Mouse (Mus musculus) monocyte, adult 5-6 weeks (primary cell): Measurements from ENCODE around the gene Krt8. TPM values are rescaled to one million over a fixed set of nuclear protein-coding genes. Genes with fewer than 3 reads are reported as not detected.
"Not testable (repeated sequence)": the region's sequence is repeated elsewhere in the genome, so short reads cannot be mapped to it uniquely, and the experiment has no call there.

Experiments used
- ATAC-seq: fragments of 153-309, 156-312 bp; replicated peaks from 2 replicates; pipeline ENCODE4 v1.8.0; 2017; ENCODE audit warnings: mild to moderate bottlenecking; ENCODE audit not compliant: low TSS enrichment, insufficient number of reproducible peaks, severe bottlenecking, poor library complexity, low FRiP score
- total RNA-seq: library from RNA; stranded (forward); fragments of 200-1000, 200-491, 200-594 nt; gene quantifications from 3 replicates; pipeline ENCODE4 v1.2.3, GENCODE M21; 2017

Krt8 gene
- total RNA-seq, 1 experiment from 2014 or later, result 0.19 TPM

DNA sequence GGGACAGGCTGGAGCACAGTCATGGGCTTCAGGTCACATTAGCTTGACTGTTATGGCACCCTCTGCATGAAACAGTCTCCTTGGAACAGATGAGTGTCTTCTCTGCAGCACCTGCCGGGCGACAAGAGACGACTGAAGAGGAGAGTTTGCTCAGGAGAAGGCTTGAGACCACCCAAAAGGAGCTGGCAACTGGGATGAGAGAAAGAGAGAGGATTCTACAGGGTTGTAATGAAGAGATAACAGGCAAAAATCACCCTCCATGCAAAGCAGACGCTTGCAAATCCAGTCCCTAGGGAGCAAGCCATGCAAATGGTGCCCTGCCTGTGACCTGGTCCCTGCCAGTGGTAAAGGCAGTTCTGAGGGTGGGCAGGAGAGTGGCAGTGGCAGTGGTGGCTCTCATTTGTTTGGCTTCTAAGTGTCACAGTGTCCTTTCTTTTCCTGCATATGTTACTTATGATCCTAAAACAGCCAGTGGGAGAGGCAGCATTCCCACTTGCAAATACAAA lies 8.0 kb upstream of the Krt8 start:
- ATAC-seq, result no peak

DNA sequence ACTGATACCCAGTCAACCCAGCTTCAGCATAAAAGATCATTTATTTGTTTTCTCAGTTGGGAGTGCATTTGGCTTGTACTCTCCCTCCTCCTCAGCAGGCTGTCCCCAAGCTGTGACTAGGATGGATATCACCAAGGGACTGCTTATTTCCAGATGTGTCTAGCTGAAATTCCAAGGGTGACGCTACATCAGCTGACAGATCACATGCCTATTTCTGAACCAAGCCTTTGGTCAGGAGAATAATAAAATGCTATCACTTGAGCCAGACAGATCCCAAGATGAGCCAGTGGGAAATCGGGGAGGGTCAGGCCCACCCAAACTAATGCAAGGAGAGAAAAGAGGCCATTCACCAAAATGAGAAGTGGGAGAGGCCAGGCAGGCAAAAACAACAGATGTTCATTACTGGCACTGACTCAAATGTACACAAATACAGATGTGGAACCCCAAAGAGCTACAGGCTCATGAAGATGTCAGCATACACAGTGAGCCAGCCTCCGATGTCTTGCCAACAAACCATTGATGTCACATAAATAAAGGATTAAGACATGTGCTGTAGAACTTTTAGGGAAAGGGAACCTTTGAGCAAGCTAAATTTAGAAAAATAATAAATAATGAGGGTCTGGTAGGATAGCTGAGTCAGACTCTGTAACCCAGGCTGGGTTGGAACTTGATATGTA lies 6.4 kb upstream of the Krt8 start:
- ATAC-seq, result no peak

DNA sequence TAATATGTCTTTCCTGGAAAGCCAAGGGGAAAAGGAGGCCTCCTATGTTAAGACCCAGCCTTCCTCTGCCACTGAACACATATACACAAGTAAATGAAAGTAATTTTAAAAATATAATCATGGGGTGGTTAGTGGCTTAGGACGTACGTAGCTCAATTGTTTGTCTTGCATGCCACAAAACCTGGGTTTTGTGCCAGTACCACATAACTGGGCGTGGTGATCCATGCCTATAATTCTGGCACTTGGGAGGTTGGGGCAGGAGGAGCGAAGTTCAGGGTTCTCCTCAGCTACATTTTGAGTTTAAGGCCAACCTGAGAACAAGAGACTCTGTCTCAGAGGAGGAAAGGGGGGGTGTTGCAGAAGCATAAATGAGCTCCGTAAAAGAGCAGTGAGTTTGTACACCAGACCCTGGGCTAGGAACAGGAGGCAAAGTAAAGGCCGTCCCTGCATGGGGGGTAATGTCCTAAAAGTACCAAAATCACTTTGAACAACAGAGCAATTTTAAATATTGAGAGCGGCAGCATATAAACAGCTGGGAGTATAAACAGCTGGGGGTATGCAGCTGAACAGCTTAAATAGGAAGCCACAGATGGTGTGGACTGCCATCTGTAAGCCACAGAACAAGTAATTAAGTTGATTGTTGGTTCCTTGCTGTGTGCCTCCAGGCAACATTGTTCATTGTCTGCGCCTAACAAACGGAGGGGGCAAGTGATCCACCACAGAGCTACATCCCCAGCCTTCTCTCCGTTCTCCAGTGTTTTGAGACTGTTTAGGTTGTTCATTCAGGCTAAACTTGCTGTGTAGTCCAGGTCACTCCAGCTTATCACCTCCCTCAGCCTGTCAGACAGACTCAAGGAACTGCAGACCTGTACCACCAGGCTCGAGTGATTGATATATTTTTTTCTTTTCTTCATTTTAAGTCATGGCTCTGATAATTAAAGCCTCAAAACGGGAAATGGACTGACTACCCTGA lies 3.1 kb upstream of the Krt8 start:
- no peak for ATAC-seq

DNA sequence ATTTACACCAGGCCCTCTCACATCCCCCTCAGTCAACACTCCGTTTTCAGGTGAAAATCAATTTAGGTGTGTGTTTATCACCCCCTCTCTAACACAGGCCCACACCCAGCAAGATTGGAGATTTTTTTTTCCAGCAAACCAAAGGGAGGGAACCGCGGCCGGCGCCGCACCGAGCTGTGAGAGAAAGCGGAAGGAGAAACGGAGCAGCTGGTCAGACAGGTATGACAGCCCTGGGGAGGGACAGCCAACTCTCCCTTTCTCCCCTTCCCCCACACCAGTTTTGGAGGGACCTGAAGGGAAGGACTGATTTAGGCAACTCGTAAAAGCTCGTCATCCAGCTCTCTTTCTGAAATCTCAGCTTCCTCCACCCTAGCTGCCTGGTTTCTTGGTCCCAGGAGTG lies 2.0 kb upstream of the Krt8 start:
- ATAC-seq, result no peak

DNA sequence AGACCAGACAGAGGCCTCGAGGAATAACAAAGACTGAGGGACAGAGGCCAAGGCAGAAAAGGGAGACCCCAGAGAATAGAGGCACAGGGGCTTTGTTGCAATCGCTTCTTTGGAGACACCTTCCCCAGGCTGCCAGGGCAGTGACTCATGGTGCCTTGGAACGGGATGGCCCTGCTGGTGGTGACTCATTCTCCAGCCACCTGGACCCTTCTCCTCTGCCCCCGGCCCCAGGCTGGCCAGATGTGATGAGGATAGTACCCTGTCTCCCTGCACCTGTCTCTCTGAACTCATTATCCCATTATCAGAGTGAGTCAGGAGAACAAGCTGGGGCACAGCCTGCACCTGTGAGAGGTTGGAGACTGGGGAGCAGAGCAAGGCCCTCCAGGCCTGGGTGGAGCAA lies 1.0 kb upstream of the Krt8 start:
- no peak for ATAC-seq

DNA sequence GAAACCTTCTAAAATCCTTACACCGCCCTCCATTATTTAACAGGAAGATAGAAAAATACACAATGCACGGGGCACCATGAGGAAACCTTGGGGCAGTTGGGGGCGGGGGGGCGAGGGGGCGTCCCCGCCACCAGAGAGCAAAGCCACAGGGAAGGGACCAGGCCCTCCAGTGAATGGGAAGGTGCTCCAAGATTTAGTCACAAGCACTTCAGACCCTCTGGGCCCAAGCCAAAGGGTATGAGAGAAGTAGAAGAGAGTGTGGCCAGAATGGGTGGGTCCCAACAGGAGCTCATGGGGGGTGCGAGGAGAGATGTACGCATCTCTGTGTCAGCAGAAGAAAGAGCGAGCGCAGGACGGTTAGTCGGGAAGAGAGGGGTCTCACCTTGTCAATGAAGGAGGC lies 766 bp downstream of the Krt8 start:
- ATAC-seq, result no peak

DNA sequence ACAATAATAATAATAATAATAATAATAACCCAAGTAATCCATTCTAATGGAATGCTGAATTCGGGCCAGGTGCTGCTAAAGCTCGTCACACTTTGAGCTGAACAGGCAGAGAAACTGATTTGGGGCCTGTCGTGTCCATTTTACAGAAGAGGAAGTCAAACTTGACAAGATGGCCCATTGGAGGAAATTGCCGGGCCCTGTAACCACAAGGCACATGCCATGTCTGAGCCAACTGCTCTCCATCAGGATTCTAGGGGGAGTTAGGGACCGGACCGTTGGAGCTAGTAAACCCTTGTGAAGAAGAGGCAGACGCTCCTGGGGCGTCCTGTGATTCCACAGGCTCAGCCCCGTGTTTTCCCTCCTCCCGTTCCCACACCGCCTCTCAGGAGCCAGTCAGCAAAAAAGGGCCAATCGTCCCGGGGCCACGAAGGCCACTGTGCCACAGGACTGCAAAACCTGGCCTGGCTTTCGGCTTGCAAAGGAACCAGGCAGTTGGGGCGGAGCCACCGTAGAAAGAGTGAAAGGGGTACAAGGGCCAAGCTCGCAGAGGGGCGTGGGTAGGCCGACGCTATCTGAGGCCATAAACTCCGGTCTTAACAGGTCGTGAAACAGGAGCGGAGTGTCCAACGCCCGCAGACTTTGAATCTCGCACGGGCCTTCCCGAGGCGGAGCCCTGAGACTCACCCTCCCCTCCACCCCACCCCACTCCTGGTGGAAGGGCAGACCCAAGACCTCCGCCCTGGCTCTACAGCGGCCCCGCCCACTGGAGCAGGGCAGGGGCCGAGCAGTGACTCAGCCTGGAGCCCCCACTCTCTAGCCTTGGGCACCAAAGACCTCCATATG lies 1.4 kb downstream of the Krt8 start:
- peak; percentile 62 for ATAC-seq

DNA sequence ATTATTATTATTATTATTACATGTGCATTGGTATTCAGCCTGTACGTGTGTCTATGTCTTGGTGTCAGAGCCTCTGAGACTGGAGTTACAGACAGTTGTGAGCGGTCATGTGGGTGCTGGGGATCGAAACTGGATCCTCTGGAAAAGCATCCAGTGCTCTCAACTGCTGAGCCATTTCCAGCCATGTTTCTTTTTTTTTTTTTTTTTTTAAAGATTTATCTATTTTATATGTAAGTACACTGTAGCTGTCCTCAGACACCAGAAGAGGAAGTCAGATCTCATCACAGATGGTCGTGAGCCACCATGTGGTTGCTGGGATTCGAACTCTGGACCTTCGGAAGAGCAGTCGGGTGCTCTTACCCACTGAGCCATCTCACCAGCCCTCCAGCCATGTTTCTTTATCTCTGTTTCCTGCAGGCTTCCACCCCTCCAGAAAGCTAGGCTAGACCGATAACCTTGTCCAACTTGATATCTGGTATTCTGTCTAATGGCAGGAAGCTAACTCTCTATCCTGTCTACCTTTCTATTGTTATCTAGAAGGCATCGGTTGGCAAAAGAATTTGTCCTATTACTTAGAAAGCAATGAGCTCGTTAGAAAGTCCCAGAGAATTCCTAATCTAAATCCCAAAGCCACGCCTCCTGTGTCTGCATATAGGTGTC lies 4.5 kb downstream of the Krt8 start:
- no peak for ATAC-seq

DNA sequence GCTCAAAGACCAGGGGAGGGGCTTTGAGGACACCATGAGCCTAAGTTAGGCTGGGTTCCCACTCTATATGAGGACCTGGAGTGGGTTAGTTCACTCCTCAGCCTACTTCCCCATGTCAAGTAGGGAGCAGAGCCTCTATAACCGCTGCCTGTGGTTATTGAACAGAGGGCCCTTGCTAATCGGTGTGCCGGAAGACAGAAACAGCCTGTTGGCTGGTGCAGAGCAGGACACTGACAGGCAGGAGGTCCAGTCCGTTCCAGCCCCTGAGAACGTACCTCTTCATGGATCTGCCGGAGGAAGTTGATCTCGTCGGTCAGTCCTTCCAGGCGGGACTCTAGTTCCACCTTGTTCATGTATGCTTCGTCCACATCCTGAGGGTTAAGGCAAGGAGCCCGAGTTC lies 5.1 kb downstream of the Krt8 start:
- ATAC-seq, result no peak

DNA sequence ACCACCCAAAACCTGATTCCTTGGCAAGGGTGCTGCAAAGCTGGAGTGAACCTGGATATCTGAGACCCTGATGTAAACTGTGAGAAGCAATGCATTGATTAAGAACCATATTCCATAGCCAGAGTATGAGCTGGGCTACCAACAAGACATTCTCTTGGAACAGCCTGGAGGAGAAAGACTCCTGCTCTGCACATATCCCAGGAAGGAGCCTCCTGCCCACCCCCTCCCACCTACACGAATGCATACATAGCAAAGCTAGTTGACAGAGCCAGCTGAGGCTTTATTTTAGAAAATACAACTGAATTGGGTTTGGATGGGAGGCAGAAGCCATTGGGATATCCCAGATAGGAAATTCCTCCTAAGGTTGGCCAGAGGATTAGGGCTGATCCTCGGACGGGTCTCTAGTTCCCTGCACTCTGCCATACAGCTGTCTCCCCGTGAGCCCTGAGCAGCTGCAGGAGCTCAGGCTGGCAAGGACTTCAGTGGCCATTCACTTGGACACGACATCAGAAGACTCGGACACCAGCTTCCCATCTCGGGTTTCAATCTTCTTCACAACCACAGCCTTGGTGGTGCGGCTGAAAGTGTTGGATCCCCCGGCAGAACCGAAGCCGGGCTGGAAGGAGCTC lies 7.7 kb downstream of the Krt8 start:
- not testable (repeated sequence) for ATAC-seq

DNA sequence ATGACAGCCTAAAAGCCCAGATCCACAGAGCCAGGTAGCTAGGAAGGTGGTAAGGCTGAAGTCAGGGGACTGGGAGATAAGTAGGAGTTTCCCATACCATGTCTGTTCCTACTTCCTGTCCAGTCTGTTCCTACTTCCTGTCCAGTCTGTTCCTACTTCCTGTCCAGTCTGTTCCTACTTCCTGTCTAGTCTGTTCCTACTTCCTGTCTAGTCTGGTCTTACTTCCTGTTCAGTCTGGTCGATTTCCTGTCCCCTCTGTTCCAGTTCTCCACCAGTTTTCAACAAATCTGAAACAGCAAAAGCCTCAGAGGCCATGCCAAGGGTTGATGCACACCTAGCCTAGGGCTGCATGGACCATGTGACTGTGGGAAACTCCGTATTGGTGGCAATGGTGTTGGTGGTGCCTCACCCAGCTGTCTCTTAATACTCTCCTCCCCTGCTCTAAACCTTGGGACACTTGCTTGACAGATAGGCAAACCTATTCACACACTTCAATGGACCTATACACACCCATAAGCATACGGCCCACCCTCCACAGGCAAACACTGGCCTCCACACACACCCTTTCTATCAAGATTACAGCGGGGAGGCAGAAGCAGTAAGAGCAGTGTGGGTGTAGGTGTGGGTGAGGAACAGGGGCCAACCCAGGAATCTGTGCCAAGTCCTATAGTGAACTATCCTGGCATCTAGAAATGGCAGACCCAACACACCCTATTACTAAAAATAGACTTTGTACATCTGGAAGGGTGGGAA lies 8.6 kb downstream of the Krt8 start:
- peak; percentile 44; the same call in 1 of the 2 replicates for ATAC-seq

DNA sequence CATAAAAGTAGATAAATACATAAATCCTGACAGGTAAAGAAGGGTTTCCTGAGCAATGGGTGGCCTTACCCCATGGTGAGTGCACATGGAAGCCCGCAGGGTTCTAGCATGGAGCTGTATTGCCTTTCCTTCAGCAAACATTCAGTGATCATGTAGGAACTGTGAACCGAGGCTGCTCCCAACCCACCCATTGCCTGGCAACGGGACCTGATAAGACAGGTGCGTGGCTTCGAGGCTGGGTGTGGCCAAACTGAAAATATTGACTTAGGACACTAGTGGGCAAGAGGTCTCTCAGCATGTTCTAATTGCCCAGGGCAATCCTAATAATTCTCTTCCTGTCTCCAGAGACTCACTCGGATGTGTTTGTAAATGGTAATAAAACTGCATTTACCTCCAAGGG lies 9.9 kb downstream of the Krt8 start:
- ATAC-seq, result no peak

DNA sequence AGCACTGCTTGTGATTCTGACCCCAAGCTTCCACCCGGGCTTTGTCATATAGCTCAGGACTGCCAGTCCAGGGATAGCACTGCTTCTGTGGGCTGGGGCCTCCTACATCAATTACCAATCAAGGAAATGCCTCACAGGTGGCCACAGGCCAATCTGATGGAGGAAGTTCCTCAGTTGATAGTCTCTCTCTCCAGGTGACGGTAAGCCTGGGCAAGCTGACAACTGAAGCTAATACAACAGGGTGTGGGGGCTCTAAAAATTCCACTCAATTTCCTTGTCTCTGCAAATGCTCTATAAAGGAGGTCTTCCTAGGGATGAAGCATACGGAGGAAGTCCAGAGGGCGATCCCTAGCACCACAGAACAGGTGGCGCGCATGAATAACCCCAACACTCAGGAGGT lies 13.3 kb downstream of the Krt8 start:
- ATAC-seq, result no peak

DNA sequence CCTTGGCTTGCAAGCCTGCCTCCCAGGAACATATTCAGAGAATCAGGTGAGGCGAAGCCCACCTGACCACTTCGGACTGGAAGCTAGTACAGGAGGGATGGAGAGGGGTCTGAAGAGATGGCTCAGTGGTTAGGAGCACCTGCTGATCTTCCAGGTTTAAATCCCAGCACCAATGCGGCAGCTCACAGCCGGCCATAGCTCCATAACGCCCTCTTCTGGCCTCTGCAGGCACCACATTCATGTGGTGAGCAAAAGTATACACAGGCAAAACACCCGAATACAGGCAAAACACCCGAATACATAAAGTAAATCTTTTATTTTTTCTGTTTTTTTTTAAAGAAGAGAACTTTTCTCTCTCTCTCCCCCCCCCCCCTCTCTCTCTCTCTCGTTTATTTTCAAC lies 15.6 kb downstream of the Krt8 start:
- ATAC-seq, result no peak

DNA sequence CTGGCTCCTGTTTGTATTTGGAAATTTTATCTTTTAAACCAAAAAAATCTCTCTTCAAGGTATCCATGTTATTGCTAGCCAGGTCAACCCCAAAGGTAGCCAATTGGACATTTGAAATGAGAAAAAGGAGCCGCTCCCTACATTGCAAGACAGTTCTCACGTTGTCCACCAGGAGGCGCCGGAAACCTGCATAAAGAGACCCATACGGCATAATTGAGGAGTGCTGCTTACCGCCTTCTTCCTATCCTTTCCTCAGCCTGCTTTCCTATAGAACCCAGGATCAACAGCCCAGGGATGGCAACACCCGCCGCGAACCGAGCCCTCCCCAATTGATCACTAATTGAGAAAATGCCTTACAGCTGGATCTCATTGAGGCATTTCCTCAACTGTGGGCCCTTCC lies 16.2 kb downstream of the Krt8 start:
- peak; percentile 34; the same call in 1 of the 2 replicates for ATAC-seq

DNA sequence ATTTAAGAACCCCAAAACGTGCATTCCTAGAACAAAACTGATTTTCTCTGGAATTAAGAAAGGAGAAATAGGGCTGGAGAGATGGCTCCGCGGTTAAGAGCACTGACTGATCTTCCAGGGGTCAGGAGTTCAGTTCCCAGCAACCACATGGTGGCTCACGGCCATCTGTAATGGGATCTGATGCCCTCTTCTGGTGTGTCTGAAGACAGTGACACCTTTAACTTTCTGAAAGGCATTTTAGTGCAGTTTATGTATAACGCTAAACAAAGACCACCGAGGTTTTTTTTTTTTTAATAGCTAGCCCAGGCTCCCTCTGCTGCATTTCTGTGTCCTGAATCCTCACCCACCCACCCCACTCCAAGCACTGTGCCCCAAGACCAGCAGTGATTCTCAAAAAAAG lies 19.5 kb downstream of the Krt8 start:
- no peak for ATAC-seq

DNA sequence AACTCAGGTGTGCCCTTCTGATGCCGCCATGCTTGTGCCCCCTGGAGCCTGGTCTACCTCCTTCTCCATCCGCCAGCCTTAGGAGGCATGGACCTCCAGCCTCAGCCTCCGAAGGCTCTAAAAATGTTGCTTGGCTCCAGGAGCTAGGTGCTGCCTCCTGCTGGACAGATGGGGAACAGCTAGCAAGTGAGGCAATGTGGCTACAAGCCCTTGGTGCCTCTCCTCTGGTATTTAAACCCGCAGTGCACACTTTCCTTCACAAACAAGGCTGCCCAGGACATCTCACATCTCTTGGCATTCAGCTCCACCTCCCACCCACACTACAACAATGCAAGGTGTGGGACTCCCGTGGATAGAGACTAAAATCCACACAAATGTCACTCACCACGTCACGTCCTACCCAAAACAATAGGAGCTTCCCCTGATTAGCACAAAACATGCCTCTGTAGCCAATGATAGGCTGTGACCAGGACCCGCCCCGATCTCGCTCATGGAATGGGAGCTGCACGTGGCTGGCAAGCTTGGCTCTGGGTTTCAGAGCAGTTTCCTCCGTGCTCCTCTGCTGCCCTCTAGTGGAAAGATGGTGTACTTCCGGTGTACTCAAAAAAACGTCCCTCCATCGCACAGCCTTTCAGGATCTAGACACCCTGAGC lies 20.2 kb downstream of the Krt8 start:
- ATAC-seq, result peak; percentile 74
